Mouse (Mus musculus) liver, adult 2 months (tissue): ENCODE measurements around the gene Adgra1. TPM values are rescaled to one million over a fixed set of nuclear protein-coding genes. Genes with fewer than 3 reads are reported as not detected.

ENCODE experiments used
- DNase-seq: peaks from one replicate; pipeline ENCODE4 v3.0.0-alpha.2; 2011; ENCODE audit warnings: low read depth, low spot score; ENCODE audit errors: extremely low read depth
- H3K27ac ChIP-seq: fragments of 200-500 bp; replicated peaks from 2 replicates; pipeline ENCODE4 v1.5.1; 2012; ENCODE audit warnings: low read depth, mild to moderate bottlenecking, control low read depth, inconsistent platforms, low read length; ENCODE audit not compliant: insufficient read depth
- H3K27me3 ChIP-seq: fragments of 200-500 bp; 2 replicates; pipeline ENCODE4 v1.6.1; 2012; ENCODE audit warnings: mild to moderate bottlenecking, moderate library complexity, low read length, inconsistent platforms; ENCODE audit not compliant: control insufficient read depth, insufficient read depth
- H3K36me3 ChIP-seq: fragments of 200-500 bp; 2 replicates; pipeline ENCODE4 v1.6.1; 2012; ENCODE audit warnings: low read length, inconsistent platforms; ENCODE audit not compliant: control insufficient read depth, insufficient read depth
- H3K4me1 ChIP-seq: fragments of 200-500 bp; 2 replicates; pipeline ENCODE4 v1.6.1; 2011; ENCODE audit warnings: low read length; ENCODE audit not compliant: control insufficient read depth, insufficient read depth
- H3K4me3 ChIP-seq: fragments of 200-500 bp; 2 replicates; pipeline ENCODE4 v1.5.1; 2011; ENCODE audit warnings: low read depth, mild to moderate bottlenecking, control low read depth, low read length, moderate library complexity; ENCODE audit not compliant: insufficient read depth
- H3K79me2 ChIP-seq: fragments of 200-500 bp; 2 replicates; pipeline ENCODE4 v1.6.1; 2012; ENCODE audit warnings: inconsistent platforms, mild to moderate bottlenecking, low read length, moderate library complexity; ENCODE audit not compliant: control insufficient read depth, insufficient read depth
- H3K9ac ChIP-seq: fragments of 200-500 bp; 2 replicates; pipeline ENCODE4 v1.6.1; 2012; ENCODE audit warnings: low read depth, mild to moderate bottlenecking, control low read depth, inconsistent platforms, low read length
- CTCF ChIP-seq: fragments of 200-500 bp; IDR thresholded peaks from 2 replicates; pipeline ENCODE4 v1.5.1; 2011; ENCODE audit warnings: low read depth, low read length, control low read depth
- POLR2A ChIP-seq: fragments of 200-500 bp; IDR thresholded peaks from 2 replicates; pipeline ENCODE4 v1.6.1; 2011; ENCODE audit warnings: low read length, control low read depth; ENCODE audit not compliant: insufficient read depth; ENCODE audit errors: extremely low read depth
- WGBS: fragments of 180-500 bp; shearing (Covaris S2); methylation state at CpG from one replicate; pipeline ENCODE4 v1.1.7; 2018; 5-methylcytosine and 5-hydroxymethylcytosine counted together
- polyA plus RNA-seq: library from polyadenylated mRNA; depleted of rRNA; stranded (reverse); fragments of >200 nt; gene quantifications from 2 replicates; pipeline ENCODE4 v1.2.3, GENCODE M21; 2012
- total RNA-seq: library from RNA; depleted of rRNA; stranded (reverse); fragments of >200 nt; gene quantifications from 2 replicates; pipeline ENCODE4 v1.2.3, GENCODE M21; 2014

The Adgra1 gene
- total and polyA plus RNA-seq, 2 experiments, result not detected

- Histone ChIP-seq H3K79me2 (no peaks in the 10 kb centered on the region), H3K4me1 (no peaks in the 10 kb centered on the region), H3K4me3 (no peak overlapping the region), H3K36me3 (no peaks in the 10 kb centered on the region), H3K27ac (no peak overlapping the region), H3K27me3 (peaks cover 3% of the 10 kb centered on the region; the same call in 1 of the 2 replicates), H3K9ac (no peak overlapping the region)
- 61% methylated on average over 12 of the region's 12 CpGs for WGBS
- DNase-seq, result peak; percentile 1
- TF ChIP-seq POLR2A, result no peak
- no peak for TF ChIP-seq CTCF
These were observed 11.5 kb upstream of the Adgra1 start for GRCm38 (mm10) chr7:139822301-139823010.

- H3K4me1 ChIP-seq, result no peaks in the 10 kb centered on the region
- no peak overlapping the region for H3K4me3 ChIP-seq
- TF ChIP-seq POLR2A (no peak), CTCF (no peak)
- no peaks in the 10 kb centered on the region for H3K79me2 ChIP-seq
- DNase-seq, result no peak
- WGBS, result 8% methylated on average over 9 of the region's 9 CpGs
- H3K27me3 ChIP-seq, result peaks cover 6% of the 10 kb centered on the region
- H3K36me3 ChIP-seq, result no peaks in the 10 kb centered on the region
- no peak overlapping the region for H3K9ac ChIP-seq
- no peak overlapping the region for H3K27ac ChIP-seq
These were observed 6.3 kb upstream of the Adgra1 start for GRCm38 (mm10) chr7:139827687-139828086.

- Histone ChIP-seq H3K27ac (no peak overlapping the region), H3K4me3 (no peak overlapping the region), H3K79me2 (no peaks in the 10 kb centered on the region), H3K27me3 (no peaks in the 10 kb centered on the region), H3K4me1 (no peaks in the 10 kb centered on the region), H3K9ac (no peak overlapping the region), H3K36me3 (no peaks in the 10 kb centered on the region)
- no peak for TF ChIP-seq POLR2A
- no peak for TF ChIP-seq CTCF
- DNase-seq, result no peak
- 27% methylated on average over 5 of the region's 5 CpGs for WGBS
These were observed 442 bp upstream of the Adgra1 start for GRCm38 (mm10) chr7:139833532-139833931.

GRCm38 (mm10) chr7:139835140-139836131, 1.5 kb downstream of the Adgra1 start:
- H3K9ac ChIP-seq, result no peak overlapping the region
- WGBS, result 68% methylated on average over 15 of the region's 15 CpGs
- H3K79me2 ChIP-seq, result no peaks in the 10 kb centered on the region
- no peak overlapping the region for H3K27ac ChIP-seq
- H3K4me1 ChIP-seq, result no peaks in the 10 kb centered on the region
- TF ChIP-seq POLR2A (no peak), CTCF (no peak)
- no peak for DNase-seq
- H3K27me3 ChIP-seq, result no peaks in the 10 kb centered on the region
- no peak overlapping the region for H3K4me3 ChIP-seq
- H3K36me3 ChIP-seq, result no peaks in the 10 kb centered on the region

- WGBS, result 82% methylated on average over 11 of the region's 11 CpGs
These were observed 6.6 kb downstream of the Adgra1 start for GRCm38 (mm10) chr7:139840443-139841168.

More at GRCm38 (mm10) chr7:139840443-139841168, 6.6 kb downstream of the Adgra1 start:
- H3K27ac ChIP-seq, result no peak overlapping the region
- no peak overlapping the region for H3K9ac ChIP-seq
- TF ChIP-seq CTCF (no peak), POLR2A (no peak)
- H3K36me3 ChIP-seq, result no peaks in the 10 kb centered on the region
- no peaks in the 10 kb centered on the region for H3K79me2 ChIP-seq
- no peak overlapping the region for H3K4me3 ChIP-seq
- H3K4me1 ChIP-seq, result no peaks in the 10 kb centered on the region
- no peak for DNase-seq
- H3K27me3 ChIP-seq, result no peaks in the 10 kb centered on the region
